In genomic region chr14:22649985-22650984, GRCm38 (mm10) we compare ENCODE assay signal across 10 mouse cellular contexts.
DNase-seq lines count a peak whose midpoint lies in the region; ATAC-seq and TF ChIP-seq lines count a peak whose summit lies in the region.
"Had no signal": no experiment of that assay in that cellular context is flagged by ENCODE, and none has a peak within 500 bp of the region (broad histone marks: within the 10 kb centered on the region; RNA-seq: fewer than 3 reads in every experiment).

No protein-coding gene starts in this region.

- TF ChIP-seq POLR2A in thymus, adult 2 months (IDR thresholded peaks at IDR 0.05; ENCODE audit: control insufficient read depth, extremely low read depth, insufficient read depth, low read length, poor library complexity), result no peak

- H3K4me1 ChIP-seq in forebrain, embryonic 10.5 days, result peaks cover 47% of the 10 kb centered on the region
- peaks cover 10% of the 10 kb centered on the region for H3K4me1 ChIP-seq in forebrain, embryonic 11.5 days (replicated peaks; ENCODE audit: control insufficient read depth, insufficient read depth, low read length)
- peaks cover 36% of the 10 kb centered on the region for H3K4me1 ChIP-seq in kidney, embryonic 15.5 days
- H3K4me1 ChIP-seq in thymus, adult 2 months (replicated peaks; ENCODE audit: control insufficient read depth, insufficient read depth, low read length), result no peaks in the 10 kb centered on the region
- peaks cover 17% of the 10 kb centered on the region for H3K4me1 ChIP-seq in intestine, embryonic 16.5 days (ENCODE audit: control insufficient read depth, insufficient read depth, low read length)

- no peak for DNase-seq in forebrain, embryonic 10.5 days (ENCODE audit: extremely low spot score, low spot score)
- DNase-seq in forebrain, embryonic 11.5 days (ENCODE audit: low spot score), result no peak
- DNase-seq in gastrocnemius, postnatal 10 days, result peak; percentile 22
- peak; percentile 79 for DNase-seq in lung, postnatal 36 days
- no peak for DNase-seq in thymus, adult 2 months
- DNase-seq: right cerebral cortex, postnatal 25 days had no signal

- H3K4me2 ChIP-seq in forebrain, embryonic 11.5 days (ENCODE audit: low read depth, low read length, severe bottlenecking), result no peak overlapping the region
- peak overlapping the region; percentile 22 for H3K4me2 ChIP-seq in kidney, embryonic 15.5 days
- H3K4me2 ChIP-seq in intestine, embryonic 16.5 days (ENCODE audit: low read depth, low read length), result no peak overlapping the region
- H3K4me2 ChIP-seq: midbrain, embryonic 12.5 days had no signal

- peaks cover 40% of the 10 kb centered on the region for H3K27me3 ChIP-seq in forebrain, embryonic 10.5 days (ENCODE audit: poor library complexity, severe bottlenecking)
- H3K27me3 ChIP-seq in forebrain, embryonic 11.5 days (ENCODE audit: control insufficient read depth, insufficient read depth, low read length), result peaks cover 2% of the 10 kb centered on the region; the same call in 1 of the 2 replicates
- H3K27me3 ChIP-seq in kidney, embryonic 15.5 days, result no peaks in the 10 kb centered on the region
- no peaks in the 10 kb centered on the region for H3K27me3 ChIP-seq in thymus, adult 2 months (ENCODE audit: control insufficient read depth, insufficient read depth, low read length)
- H3K27me3 ChIP-seq in intestine, embryonic 16.5 days (replicated peaks; ENCODE audit: control insufficient read depth, insufficient read depth, low read length), result no peaks in the 10 kb centered on the region

- TF ChIP-seq CTCF in thymus, adult 2 months (IDR thresholded peaks at IDR 0.05; ENCODE audit: borderline replicate concordance, control insufficient read depth, extremely low read depth, insufficient read depth, low read length, poor library complexity), result no peak

- no peak for ATAC-seq in forebrain, embryonic 11.5 days (replicated peaks; ENCODE audit: low FRiP score)
- 0 out of 2 replicates have a peak, but pooled peaks have one; percentile 46 for ATAC-seq in kidney, embryonic 15.5 days (replicated peaks; ENCODE audit: low FRiP score)
- no peak for ATAC-seq in intestine, embryonic 16.5 days
- no peak for ATAC-seq in megakaryocyte-erythroid progenitor cell, adult 5-6 weeks (replicated peaks; ENCODE audit: low FRiP score, low TSS enrichment, poor library complexity, severe bottlenecking)

- 79% methylated on average over 17 of the region's 17 CpGs for WGBS in forebrain, embryonic 10.5 days
- 73% methylated on average over 17 of the region's 17 CpGs for WGBS in forebrain, embryonic 11.5 days
- whole genome bisulfite sequencing in kidney, embryonic 15.5 days, result 40% methylated on average over 17 of the region's 17 CpGs
- 85% methylated on average over 17 of the region's 17 CpGs for WGBS in thymus, adult 2 months
- 47% methylated on average over 17 of the region's 17 CpGs for WGBS in intestine, embryonic 16.5 days

- H3K4me3 ChIP-seq in forebrain, embryonic 10.5 days, result no peak overlapping the region
- no peak overlapping the region for H3K4me3 ChIP-seq in forebrain, embryonic 11.5 days (ENCODE audit: low read depth, low read length)
- no peak overlapping the region for H3K4me3 ChIP-seq in kidney, embryonic 15.5 days (replicated peaks)
- no peak overlapping the region for H3K4me3 ChIP-seq in thymus, adult 2 months (ENCODE audit: control insufficient read depth, insufficient read depth, low read length)
- H3K4me3 ChIP-seq in intestine, embryonic 16.5 days (ENCODE audit: low read length), result no peak overlapping the region
- H3K4me3 ChIP-seq: midbrain, embryonic 12.5 days had no signal

- peak overlapping the region; percentile 33; the same call in 1 of the 2 replicates for H3K27ac ChIP-seq in forebrain, embryonic 10.5 days
- H3K27ac ChIP-seq in forebrain, embryonic 11.5 days (ENCODE audit: low read depth, low read length), result no peak overlapping the region
- peak overlapping the region; percentile 74 for H3K27ac ChIP-seq in kidney, embryonic 15.5 days
- no peak overlapping the region for H3K27ac ChIP-seq in thymus, adult 2 months (ENCODE audit: control insufficient read depth, insufficient read depth, low read length)
- H3K27ac ChIP-seq in intestine, embryonic 16.5 days (ENCODE audit: low read length), result no peak overlapping the region

- H3K36me3 ChIP-seq in forebrain, embryonic 10.5 days (replicated peaks), result no peaks in the 10 kb centered on the region
- H3K36me3 ChIP-seq in forebrain, embryonic 11.5 days (ENCODE audit: control insufficient read depth, insufficient read depth, low read length), result no peaks in the 10 kb centered on the region
- no peaks in the 10 kb centered on the region for H3K36me3 ChIP-seq in kidney, embryonic 15.5 days
- H3K36me3 ChIP-seq in thymus, adult 2 months (ENCODE audit: control insufficient read depth, insufficient read depth, low read length), result no peaks in the 10 kb centered on the region
- H3K36me3 ChIP-seq in intestine, embryonic 16.5 days (ENCODE audit: control insufficient read depth, insufficient read depth, low read length), result no peaks in the 10 kb centered on the region
- H3K36me3 ChIP-seq: midbrain, embryonic 12.5 days had no signal

- no peak overlapping the region for H3K9ac ChIP-seq in forebrain, embryonic 11.5 days (ENCODE audit: low read length)
- no peak overlapping the region for H3K9ac ChIP-seq in kidney, embryonic 15.5 days
- no peak overlapping the region for H3K9ac ChIP-seq in intestine, embryonic 16.5 days (ENCODE audit: low read depth, low read length)
- H3K9ac ChIP-seq: midbrain, embryonic 12.5 days had no signal

- no peaks in the 10 kb centered on the region for H3K9me3 ChIP-seq in forebrain, embryonic 10.5 days
- H3K9me3 ChIP-seq in forebrain, embryonic 11.5 days (ENCODE audit: control insufficient read depth, low read length), result no peaks in the 10 kb centered on the region
- H3K9me3 ChIP-seq in kidney, embryonic 15.5 days (replicated peaks), result no peaks in the 10 kb centered on the region
- no peaks in the 10 kb centered on the region for H3K9me3 ChIP-seq in intestine, embryonic 16.5 days (ENCODE audit: control insufficient read depth, low read length)
- H3K9me3 ChIP-seq: midbrain, embryonic 12.5 days had no signal

Comparison
In these comparisons a context has a peak if more than half of its experiments do, and no peak if none do; other contexts are left out.
1. H3K27ac ChIP-seq: peak in forebrain, embryonic 10.5 days (single experiment) and kidney, embryonic 15.5 days (single experiment); none in forebrain, embryonic 11.5 days (single experiment), thymus, adult 2 months (single experiment) and intestine, embryonic 16.5 days (single experiment).
2. DNase-seq: peak in gastrocnemius, postnatal 10 days (single experiment) and lung, postnatal 36 days (single experiment); none in forebrain, embryonic 10.5 days (single experiment), forebrain, embryonic 11.5 days (single experiment) and thymus, adult 2 months (single experiment).